In genomic region chr9:100359934-100360716, GRCm38 (mm10) we compare ENCODE assay signal across 10 mouse cellular contexts.
DNase-seq lines count a peak whose midpoint lies in the region; ATAC-seq lines count a peak whose summit lies in the region.
"Had no signal": no experiment of that assay in that cellular context is flagged by ENCODE, and none has a peak within 500 bp of the region (broad histone marks: within the 10 kb centered on the region; RNA-seq: fewer than 3 reads in every experiment).

No protein-coding gene starts in this region.

- 67% methylated on average over 9 of the region's 9 CpGs for WGBS in neural tube, embryonic 15.5 days
- 67% methylated on average over 9 of the region's 9 CpGs for WGBS in embryonic facial prominence, embryonic 11.5 days
- 77% methylated on average over 9 of the region's 9 CpGs for WGBS in heart, embryonic 10.5 days

- ATAC-seq in neural tube, embryonic 15.5 days (ENCODE audit: low FRiP score): no peak
- no peak for ATAC-seq in embryonic facial prominence, embryonic 11.5 days (replicated peaks; ENCODE audit: insufficient number of reproducible peaks, low FRiP score, low TSS enrichment, low read depth)

- H3K27ac ChIP-seq in neural tube, embryonic 15.5 days (replicated peaks): no peak overlapping the region
- no peak overlapping the region for H3K27ac ChIP-seq in embryonic facial prominence, embryonic 11.5 days (replicated peaks; ENCODE audit: low read depth, low read length)
- H3K27ac ChIP-seq in heart, embryonic 10.5 days: no peak overlapping the region
- H3K27ac ChIP-seq: neural tube, embryonic 12.5 days had no signal

- DNase-seq in cerebellum, postnatal 14 days: peak; percentile 21 to 33
- DNase-seq in cerebellum, adult 11-12 months: no peak
- DNase-seq in neural tube, embryonic 10.5 days (ENCODE audit: extremely low spot score, low spot score): peak; percentile 34
- DNase-seq in embryonic facial prominence, embryonic 11.5 days (ENCODE audit: low spot score): peak; percentile 67
- peak; percentile 42 for DNase-seq in lung, postnatal 14 days
- no peak for DNase-seq in cerebellum, postnatal 36 days
- DNase-seq in heart, embryonic 10.5 days (ENCODE audit: low spot score): no peak

- H3K9me3 ChIP-seq in neural tube, embryonic 15.5 days (replicated peaks): no peaks in the 10 kb centered on the region
- no peaks in the 10 kb centered on the region for H3K9me3 ChIP-seq in embryonic facial prominence, embryonic 11.5 days (replicated peaks; ENCODE audit: control insufficient read depth, low read length)
- no peaks in the 10 kb centered on the region for H3K9me3 ChIP-seq in heart, embryonic 10.5 days
- H3K9me3 ChIP-seq: neural tube, embryonic 12.5 days had no signal

- H3K9ac ChIP-seq in neural tube, embryonic 15.5 days (replicated peaks): no peak overlapping the region
- no peak overlapping the region for H3K9ac ChIP-seq in embryonic facial prominence, embryonic 11.5 days (replicated peaks; ENCODE audit: low read length)
- H3K9ac ChIP-seq: neural tube, embryonic 12.5 days had no signal

- H3K4me2 ChIP-seq in neural tube, embryonic 15.5 days: no peak overlapping the region
- no peak overlapping the region for H3K4me2 ChIP-seq in embryonic facial prominence, embryonic 11.5 days (ENCODE audit: low read depth, low read length)
- H3K4me2 ChIP-seq: neural tube, embryonic 12.5 days had no signal

- H3K4me1 ChIP-seq in neural tube, embryonic 15.5 days: no peaks in the 10 kb centered on the region
- no peaks in the 10 kb centered on the region for H3K4me1 ChIP-seq in embryonic facial prominence, embryonic 11.5 days (ENCODE audit: control insufficient read depth, insufficient read depth, low read length)
- H3K4me1 ChIP-seq in heart, embryonic 10.5 days: 0 out of 2 replicates have a peak, but pooled peaks cover 5% of the 10 kb centered on the region
- H3K4me1 ChIP-seq: neural tube, embryonic 12.5 days had no signal

- H3K27me3 ChIP-seq in neural tube, embryonic 15.5 days (replicated peaks): no peaks in the 10 kb centered on the region
- no peaks in the 10 kb centered on the region for H3K27me3 ChIP-seq in embryonic facial prominence, embryonic 11.5 days (ENCODE audit: control insufficient read depth, insufficient read depth, low read length)
- H3K27me3 ChIP-seq in heart, embryonic 10.5 days (ENCODE audit: insufficient read depth, poor library complexity, severe bottlenecking): no peaks in the 10 kb centered on the region
- H3K27me3 ChIP-seq: neural tube, embryonic 12.5 days had no signal

- H3K36me3 ChIP-seq in neural tube, embryonic 15.5 days: no peaks in the 10 kb centered on the region
- H3K36me3 ChIP-seq in embryonic facial prominence, embryonic 11.5 days (replicated peaks; ENCODE audit: control insufficient read depth, insufficient read depth, low read depth, low read length): no peaks in the 10 kb centered on the region
- no peaks in the 10 kb centered on the region for H3K36me3 ChIP-seq in heart, embryonic 10.5 days
- H3K36me3 ChIP-seq: G1E; neural tube, embryonic 12.5 days had no signal

- H3K4me3 ChIP-seq in neural tube, embryonic 15.5 days (replicated peaks): no peak overlapping the region
- no peak overlapping the region for H3K4me3 ChIP-seq in embryonic facial prominence, embryonic 11.5 days (ENCODE audit: low read depth, low read length)
- H3K4me3 ChIP-seq in heart, embryonic 10.5 days: no peak overlapping the region
- H3K4me3 ChIP-seq: neural tube, embryonic 12.5 days had no signal

Comparison
In these comparisons a context has a peak if more than half of its experiments do, and no peak if none do; other contexts are left out.
1. DNase-seq: peak in cerebellum, postnatal 14 days (2 of 2), neural tube, embryonic 10.5 days (single experiment), embryonic facial prominence, embryonic 11.5 days (single experiment) and lung, postnatal 14 days (single experiment); none in cerebellum, adult 11-12 months (single experiment), cerebellum, postnatal 36 days (0 of 2) and heart, embryonic 10.5 days (single experiment).